Mouse (Mus musculus) cortical plate, adult 2 months (tissue): ENCODE data around the gene Gm4981.

Source experiments
- CTCF ChIP-seq: fragments of 200-500 bp; IDR thresholded peaks from 2 replicates; pipeline ENCODE4 v1.5.1; 2011; ENCODE audit warnings: mild to moderate bottlenecking, control low read depth, low read length; ENCODE audit not compliant: insufficient read depth; ENCODE audit errors: extremely low read depth
- POLR2A ChIP-seq: fragments of 200-500 bp; IDR thresholded peaks from 2 replicates; pipeline ENCODE4 v1.6.1; 2011; ENCODE audit warnings: mild to moderate bottlenecking, low read length, control low read depth; ENCODE audit not compliant: insufficient read depth; ENCODE audit errors: extremely low read depth

- TF ChIP-seq POLR2A (no peak), CTCF (no peak)
These were observed 21.1 kb downstream of the Gm4981 start for GRCm38 (mm10) chr10:58215353-58215752.
